Mouse (Mus musculus): ENCODE measurements at regions not wholly inside any gene's neighbourhood (a gene's known extent, or its start where the extent isn't known, plus 50 kb on each side); places are given as distances from the start of the nearest gene placed in this dataset.

DNA sequence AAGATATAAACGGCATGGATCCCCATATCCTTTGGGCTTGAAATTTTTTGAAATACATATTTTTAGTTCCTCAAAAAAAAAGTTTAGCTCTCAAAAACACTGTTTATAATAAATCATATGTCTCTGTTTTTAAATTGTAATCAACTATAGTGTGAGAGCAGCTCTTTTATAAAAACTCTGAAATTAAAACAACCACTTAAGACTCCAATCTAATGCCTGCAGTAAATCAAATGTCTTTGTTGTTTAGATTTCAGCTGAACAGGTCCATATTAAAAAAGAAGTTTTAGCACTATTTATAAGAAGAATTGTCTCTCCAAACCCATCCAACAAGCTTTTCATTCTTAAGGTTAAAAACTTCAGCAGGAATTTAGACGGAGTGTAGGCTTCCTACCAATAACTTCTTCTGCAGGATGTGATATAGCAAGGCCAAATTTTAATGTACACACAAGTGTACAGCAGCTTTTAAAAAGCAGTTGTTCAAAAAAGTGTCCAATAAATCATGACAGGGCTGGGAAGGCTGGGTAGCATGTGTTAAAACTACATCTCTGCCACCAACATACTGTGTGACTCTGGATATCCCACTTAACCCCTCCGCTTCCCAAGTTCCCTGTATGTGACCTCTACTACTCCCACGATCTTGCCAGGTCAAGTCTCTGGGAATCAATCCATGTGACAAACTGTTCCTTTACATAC lies 160.6 kb upstream of the Paip1 start:
- no peak overlapping the region for H3K4me3 ChIP-seq (replicated peaks in 1 of 3; ENCODE audit: low read depth in 2 of 3, low read length in 2 of 3, poor library complexity in 1 of 3)
- H3K27ac ChIP-seq (ENCODE audit: insufficient read depth, low read depth) = no peak overlapping the region
- no peak for TF ChIP-seq MAZ (IDR thresholded peaks at IDR 0.05; ENCODE audit: low read depth, low read length)
- TF ChIP-seq BHLHE40 (IDR thresholded peaks at IDR 0.05; ENCODE audit: low read depth, low read length) = no peak
- TF ChIP-seq MXI1 (IDR thresholded peaks at IDR 0.05; ENCODE audit: low read depth, low read length) = no peak
- TF ChIP-seq NELFE (IDR thresholded peaks at IDR 0.05; ENCODE audit: low read depth, low read length) = no peak
- H3K4me1 ChIP-seq (ENCODE audit: control insufficient read depth in 1 of 2, insufficient read depth in 2 of 2) = no peaks in the 10 kb centered on the region
- no peak overlapping the region for H3K9ac ChIP-seq (ENCODE audit: insufficient read depth, low read depth)
- H3K9me3 ChIP-seq (replicated peaks; ENCODE audit: low read length) = no peaks in the 10 kb centered on the region
- H3K27me3 ChIP-seq (replicated peaks) = no peaks in the 10 kb centered on the region
- dilution Hi-C loops (cut with MboI; ENCODE audit: extremely low pct_ligation_motif_present, extremely low pct_unique_long_range_greater_than_20kb, low sequenced_read_pairs) = no loop called here
- H3K79me2 ChIP-seq (replicated peaks; ENCODE audit: control insufficient read depth, extremely low read depth, insufficient read depth, poor library complexity, severe bottlenecking) = no peaks in the 10 kb centered on the region
- DNase-seq (ENCODE audit: extremely low read depth) = no peak
- no peak overlapping the region for H3K4me2 ChIP-seq (ENCODE audit: insufficient read depth, low read depth, poor library complexity, severe bottlenecking)
- no peaks in the 10 kb centered on the region for H3K36me3 ChIP-seq (replicated peaks in 1 of 2; ENCODE audit: control insufficient read depth in 1 of 2, insufficient read depth in 1 of 2, low read length in 1 of 2)
- in situ Hi-C loops (cut with MboI; ENCODE audit: low pct_ligation_motif_present, low pct_unique_long_range_greater_than_20kb, low sequenced_read_pairs) = no loop called here

DNA sequence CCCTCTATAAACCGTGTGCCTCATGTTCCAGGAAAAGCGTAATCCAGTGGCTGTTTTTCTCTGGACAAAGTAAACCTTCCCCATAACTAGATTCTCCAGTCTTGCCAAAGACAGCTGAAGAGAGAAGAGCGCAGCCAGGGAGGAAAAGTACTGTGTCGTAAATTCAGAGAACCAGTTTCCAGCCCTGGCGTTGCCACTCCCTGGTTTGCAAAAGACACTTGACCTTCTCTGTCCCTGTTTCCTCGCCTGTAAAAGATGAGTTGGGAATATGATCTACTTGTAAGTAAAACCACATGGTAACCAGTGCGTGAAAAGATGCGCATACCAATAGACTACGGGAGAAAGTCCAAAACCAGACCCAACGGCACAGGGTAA lies 160.1 kb upstream of the Paip1 start:
- no peak for TF ChIP-seq ZKSCAN1 (IDR thresholded peaks at IDR 0.05; ENCODE audit: borderline replicate concordance, low read depth, low read length)
- Histone ChIP-seq H3K27me3 (replicated peaks) (no peaks in the 10 kb centered on the region), H3K4me3 (replicated peaks in 1 of 3; ENCODE audit: low read depth in 2 of 3, low read length in 2 of 3, poor library complexity in 1 of 3) (no peak overlapping the region), H3K27ac (ENCODE audit: insufficient read depth, low read depth) (no peak overlapping the region), H3K4me2 (ENCODE audit: insufficient read depth, low read depth, poor library complexity, severe bottlenecking) (no peak overlapping the region), H3K9me3 (replicated peaks; ENCODE audit: low read length) (no peaks in the 10 kb centered on the region), H3K9ac (ENCODE audit: insufficient read depth, low read depth) (no peak overlapping the region), H3K79me2 (replicated peaks; ENCODE audit: control insufficient read depth, extremely low read depth, insufficient read depth, poor library complexity, severe bottlenecking) (no peaks in the 10 kb centered on the region), H3K4me1 (ENCODE audit: control insufficient read depth in 1 of 2, insufficient read depth in 2 of 2) (no peaks in the 10 kb centered on the region), H3K36me3 (replicated peaks in 1 of 2; ENCODE audit: control insufficient read depth in 1 of 2, insufficient read depth in 1 of 2, low read length in 1 of 2) (no peaks in the 10 kb centered on the region)
- dilution Hi-C loops (cut with MboI; ENCODE audit: extremely low pct_ligation_motif_present, extremely low pct_unique_long_range_greater_than_20kb, low sequenced_read_pairs) (no loop called here), in situ Hi-C loops (cut with MboI; ENCODE audit: low pct_ligation_motif_present, low pct_unique_long_range_greater_than_20kb, low sequenced_read_pairs) (no loop called here)
- no peak for DNase-seq (ENCODE audit: extremely low read depth)

DNA sequence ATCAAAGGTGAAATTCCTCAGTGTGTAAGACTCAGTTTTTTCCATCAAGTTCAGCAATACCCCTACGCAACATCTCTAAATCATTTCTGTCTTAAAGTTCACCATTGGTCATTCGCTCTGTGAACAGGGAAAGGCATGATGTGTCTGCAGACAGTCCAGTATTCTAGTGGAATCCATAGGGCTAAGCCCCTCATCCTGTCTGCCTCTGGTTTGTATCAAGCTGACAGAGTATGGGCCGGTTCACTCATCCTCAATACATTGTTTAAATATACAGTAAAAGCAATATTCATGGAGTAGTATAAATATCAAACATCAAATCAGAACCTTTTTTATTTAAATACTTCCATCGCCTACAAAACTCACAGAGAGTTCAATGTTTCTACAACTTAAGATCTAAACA lies 152.9 kb upstream of the Paip1 start:
- H3K4me3 ChIP-seq (replicated peaks in 1 of 3; ENCODE audit: low read depth in 2 of 3, low read length in 2 of 3, poor library complexity in 1 of 3) = no peak overlapping the region
- H3K36me3 ChIP-seq (replicated peaks in 1 of 2; ENCODE audit: control insufficient read depth in 1 of 2, insufficient read depth in 1 of 2, low read length in 1 of 2) = no peaks in the 10 kb centered on the region
- in situ Hi-C loops (cut with MboI; ENCODE audit: low pct_ligation_motif_present, low pct_unique_long_range_greater_than_20kb, low sequenced_read_pairs) = no loop called here
- dilution Hi-C loops (cut with MboI; ENCODE audit: extremely low pct_ligation_motif_present, extremely low pct_unique_long_range_greater_than_20kb, low sequenced_read_pairs) = no loop called here
- H3K27ac ChIP-seq (ENCODE audit: insufficient read depth, low read depth) = no peak overlapping the region
- H3K4me2 ChIP-seq (ENCODE audit: insufficient read depth, low read depth, poor library complexity, severe bottlenecking) = no peak overlapping the region
- H3K9me3 ChIP-seq (replicated peaks; ENCODE audit: low read length) = no peaks in the 10 kb centered on the region
- no peaks in the 10 kb centered on the region; a peak in 1 of 4 replicates for H3K4me1 ChIP-seq (ENCODE audit: control insufficient read depth in 1 of 2, insufficient read depth in 2 of 2)
- H3K79me2 ChIP-seq (replicated peaks; ENCODE audit: control insufficient read depth, extremely low read depth, insufficient read depth, poor library complexity, severe bottlenecking) = no peaks in the 10 kb centered on the region
- DNase-seq (ENCODE audit: extremely low read depth) = no peak
- TF ChIP-seq TBP (conservative IDR thresholded peaks at IDR 0.05; ENCODE audit: low read depth, low read length) (no peak), CHD1 (IDR thresholded peaks at IDR 0.05; ENCODE audit: low read depth, low read length) (no peak), USF1 (IDR thresholded peaks at IDR 0.05; ENCODE audit: low read depth, low read length) (no peak), GABPA (IDR thresholded peaks at IDR 0.05; ENCODE audit: insufficient replicate concordance, low read depth, low read length) (no peak), ZKSCAN1 (IDR thresholded peaks at IDR 0.05; ENCODE audit: borderline replicate concordance, low read depth, low read length) (no peak), BHLHE40 (IDR thresholded peaks at IDR 0.05; ENCODE audit: low read depth, low read length) (no peak), MEF2A (IDR thresholded peaks at IDR 0.05; ENCODE audit: borderline replicate concordance, low read depth, low read length) (no peak), HCFC1 (IDR thresholded peaks at IDR 0.05; ENCODE audit: low read depth, low read length) (no peak), ZMIZ1 (IDR thresholded peaks at IDR 0.05; ENCODE audit: low read depth, low read length) (no peak)
- no peaks in the 10 kb centered on the region for H3K27me3 ChIP-seq (replicated peaks)
- no peak overlapping the region for H3K9ac ChIP-seq (ENCODE audit: insufficient read depth, low read depth)
